Mouse (Mus musculus) erythroblast, embryonic 14.5 days (primary cell): Measurements from ENCODE around the gene Supv3l1. TPM values are rescaled to one million over a fixed set of nuclear protein-coding genes. Genes with fewer than 3 reads are reported as not detected.

ENCODE experiments used
- H3K27me3 ChIP-seq: 2 replicates; pipeline ENCODE4 v1.6.1; 2012; ENCODE audit warnings: inconsistent platforms; ENCODE audit not compliant: control insufficient read depth
- H3K36me3 ChIP-seq: 2 replicates; pipeline ENCODE4 v1.6.1; 2012; ENCODE audit warnings: mild to moderate bottlenecking, inconsistent platforms; ENCODE audit not compliant: control insufficient read depth
- H3K4me1 ChIP-seq: 2 replicates; pipeline ENCODE4 v1.6.1; 2012; ENCODE audit warnings: inconsistent platforms; ENCODE audit not compliant: control insufficient read depth
- H3K4me3 ChIP-seq: replicated peaks from 2 replicates; pipeline ENCODE3; 2012; ENCODE audit warnings: moderate library complexity, mild to moderate bottlenecking, inconsistent platforms
- H3K9me3 ChIP-seq: 2 replicates; pipeline ENCODE4 v1.6.1; 2012; ENCODE audit warnings: low read length, inconsistent platforms, mixed read lengths; ENCODE audit not compliant: control insufficient read depth
- GATA1 ChIP-seq: IDR thresholded peaks from 2 replicates; pipeline ENCODE4 v1.6.1; 2012; ENCODE audit warnings: low read length, inconsistent platforms, mixed read lengths
- TAL1 ChIP-seq: IDR thresholded peaks from 3 replicates; pipeline ENCODE4 v1.6.1; 2012; ENCODE audit warnings: low read length, inconsistent platforms, mixed read lengths
- polyA plus RNA-seq: library from polyadenylated mRNA; stranded (reverse); fragments of >175 nt; gene quantifications from 2 replicates; pipeline ENCODE4 v1.2.3, GENCODE M21; 2012

The Supv3l1 gene
- polyA plus RNA-seq, 1 experiment: 1.4 TPM

DNA sequence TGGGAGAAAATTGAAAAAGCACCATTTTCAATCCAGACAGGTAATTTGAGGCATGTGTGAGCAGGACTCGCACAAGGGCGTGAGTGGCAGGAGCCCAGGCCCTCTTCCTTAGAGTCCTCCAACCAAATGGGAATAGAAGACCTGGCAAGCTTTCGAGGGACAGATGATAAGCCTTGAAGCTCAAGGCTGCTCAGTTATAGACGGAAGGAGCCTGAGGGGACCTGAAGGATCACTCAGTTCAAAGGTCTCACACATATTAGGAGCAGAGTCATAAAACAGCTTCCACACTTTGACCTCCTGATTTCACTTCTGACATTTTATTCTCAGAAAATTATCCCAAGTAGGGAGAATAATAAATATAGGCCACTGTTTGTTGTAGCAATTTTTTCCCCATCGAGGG is 30.1 kb downstream of the Supv3l1 start:
- TF ChIP-seq GATA1 (no peak), TAL1 (no peak)
- Histone ChIP-seq H3K4me1 (no peaks in the 10 kb centered on the region), H3K4me3 (no peak overlapping the region), H3K36me3 (no peaks in the 10 kb centered on the region), H3K9me3 (no peaks in the 10 kb centered on the region), H3K27me3 (no peaks in the 10 kb centered on the region)

DNA sequence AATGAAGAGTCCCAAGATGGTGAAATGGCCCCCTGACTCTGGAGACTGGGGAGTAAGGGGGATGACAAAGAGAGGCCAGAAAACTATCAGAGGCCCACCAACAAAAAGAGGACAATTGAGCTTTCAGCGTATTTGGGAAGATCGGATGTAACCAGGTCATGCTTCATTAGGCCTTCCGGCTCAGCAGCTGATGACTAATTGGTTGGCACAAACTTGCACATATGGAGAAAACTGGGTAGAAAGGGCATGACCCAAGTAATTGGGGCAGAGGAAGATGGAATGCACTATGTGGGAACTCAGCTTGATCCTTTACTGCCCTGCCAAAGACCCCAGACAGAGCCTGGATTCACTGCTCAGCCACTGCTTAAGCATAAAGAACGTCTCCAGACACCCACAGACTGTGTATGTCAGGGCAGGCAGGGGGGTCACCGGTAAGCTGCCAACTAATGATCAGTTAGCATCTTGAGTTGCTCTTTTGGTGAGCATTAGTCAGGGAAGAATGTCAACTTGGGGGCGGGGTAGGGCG is 30.6 kb downstream of the Supv3l1 start:
- no peaks in the 10 kb centered on the region for H3K4me1 ChIP-seq
- no peaks in the 10 kb centered on the region for H3K36me3 ChIP-seq
- TF ChIP-seq GATA1 (no peak), TAL1 (no peak)
- H3K4me3 ChIP-seq: no peak overlapping the region
- no peaks in the 10 kb centered on the region for H3K9me3 ChIP-seq
- H3K27me3 ChIP-seq: no peaks in the 10 kb centered on the region

DNA sequence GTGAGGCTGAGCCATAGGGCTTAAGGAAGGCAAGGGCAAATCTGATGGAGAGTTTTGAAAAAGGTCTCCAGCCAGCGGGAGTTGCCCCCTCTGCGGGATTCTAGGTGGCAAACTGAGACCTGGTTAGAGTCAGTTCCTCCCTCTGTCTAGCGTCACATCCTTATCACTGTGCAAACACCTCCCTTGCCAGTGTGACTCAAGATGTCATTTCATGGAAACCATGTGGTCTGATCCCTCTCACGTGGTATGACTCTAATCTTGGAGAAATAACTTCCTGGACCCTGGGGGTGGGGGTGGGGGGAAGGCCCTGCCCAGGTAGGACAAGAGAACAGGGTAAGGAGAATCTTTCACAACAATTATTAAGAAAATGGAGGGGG is 35.9 kb downstream of the Supv3l1 start:
- no peak for TF ChIP-seq GATA1
- no peak for TF ChIP-seq TAL1
- Histone ChIP-seq H3K4me3 (no peak overlapping the region), H3K36me3 (no peaks in the 10 kb centered on the region), H3K4me1 (peaks cover 8% of the 10 kb centered on the region), H3K27me3 (peaks cover 4% of the 10 kb centered on the region), H3K9me3 (no peaks in the 10 kb centered on the region)

DNA sequence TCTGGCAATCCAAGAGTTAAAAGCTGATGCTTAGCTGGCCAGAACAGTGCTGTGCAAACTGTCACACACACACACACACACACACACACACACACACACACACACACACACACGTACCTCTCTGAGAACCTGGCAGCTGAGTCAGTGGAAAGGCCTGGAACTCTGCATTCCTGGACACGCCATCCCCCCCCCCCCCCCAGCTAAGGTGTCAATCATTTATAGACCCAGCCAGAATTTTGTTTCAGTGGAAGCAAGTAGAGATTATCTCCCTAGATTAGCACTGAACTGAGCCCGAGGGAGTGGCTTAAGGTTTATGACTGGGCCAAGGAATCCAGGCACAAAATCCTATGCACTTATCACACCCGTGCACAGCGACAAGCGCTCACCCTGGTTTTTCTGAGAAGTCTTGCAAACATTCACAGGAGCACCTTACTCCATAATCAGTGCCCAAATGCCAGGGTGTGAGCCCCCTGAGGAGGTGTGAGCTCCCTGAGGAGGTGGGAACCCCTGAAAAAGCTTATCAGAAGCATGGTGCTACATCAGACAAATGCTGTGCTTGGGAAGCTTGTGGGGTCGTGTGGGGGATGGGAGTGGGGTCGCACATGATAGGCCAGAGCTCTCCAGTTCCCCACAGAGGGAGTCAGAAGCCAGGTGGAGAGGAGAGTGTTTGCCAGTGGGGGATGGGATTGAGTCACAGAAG is 36.5 kb downstream of the Supv3l1 start:
- no peaks in the 10 kb centered on the region for H3K9me3 ChIP-seq
- peaks cover 6% of the 10 kb centered on the region for H3K27me3 ChIP-seq
- H3K4me3 ChIP-seq: no peak overlapping the region
- TF ChIP-seq TAL1 (no peak), GATA1 (no peak)
- H3K4me1 ChIP-seq: peaks cover 8% of the 10 kb centered on the region
- no peaks in the 10 kb centered on the region for H3K36me3 ChIP-seq

DNA sequence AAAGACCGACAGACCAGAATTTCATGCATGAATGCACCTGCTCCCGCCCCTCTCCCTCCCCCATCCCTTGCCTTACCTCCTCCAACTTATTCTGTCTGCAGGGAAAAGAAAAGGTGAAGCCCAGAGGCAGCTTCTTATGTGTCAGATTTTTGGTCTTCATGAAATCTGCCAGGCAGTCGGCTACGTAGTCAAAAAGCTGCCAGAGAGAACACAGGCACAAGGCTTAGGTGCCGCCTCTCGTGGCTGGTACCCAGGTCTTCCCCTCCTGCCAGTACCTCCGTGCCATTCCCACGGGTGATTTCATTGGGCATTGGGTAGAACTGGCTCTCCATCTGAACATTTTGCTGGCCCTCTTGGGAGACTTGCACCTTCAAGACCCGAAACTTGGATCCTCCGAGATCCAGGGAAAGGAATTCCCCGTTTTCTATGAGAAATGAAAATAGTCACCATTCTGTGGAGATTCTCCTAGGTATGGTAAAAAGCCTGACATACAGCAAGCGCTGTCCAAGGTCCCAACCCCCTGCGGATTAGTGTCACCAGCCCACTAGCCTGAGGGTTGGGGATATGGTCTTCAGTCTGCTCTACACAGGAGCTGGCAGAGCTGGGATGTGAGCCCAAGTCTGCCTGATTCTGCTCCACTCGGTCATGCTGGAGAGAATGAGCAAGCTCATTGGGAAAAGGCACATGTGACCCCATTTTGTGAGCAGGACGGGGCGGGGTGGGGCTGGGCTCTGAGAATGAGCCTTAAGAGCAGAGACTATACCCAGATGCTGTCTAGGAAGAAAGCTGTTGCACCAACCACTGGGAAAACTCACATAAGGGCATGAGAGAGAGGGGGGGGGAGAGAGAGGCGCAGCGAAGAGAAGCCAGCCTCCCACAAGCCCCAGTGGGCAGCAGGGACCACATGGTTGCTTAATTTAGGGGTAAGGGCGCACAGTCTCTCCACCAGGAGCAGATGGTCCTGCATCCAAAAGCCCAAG is 37.8 kb downstream of the Supv3l1 start:
- Histone ChIP-seq H3K9me3 (no peaks in the 10 kb centered on the region), H3K36me3 (no peaks in the 10 kb centered on the region), H3K4me1 (peaks cover 8% of the 10 kb centered on the region), H3K27me3 (peaks cover 13% of the 10 kb centered on the region), H3K4me3 (no peak overlapping the region)
- TF ChIP-seq GATA1: no peak
- TF ChIP-seq TAL1: no peak

DNA sequence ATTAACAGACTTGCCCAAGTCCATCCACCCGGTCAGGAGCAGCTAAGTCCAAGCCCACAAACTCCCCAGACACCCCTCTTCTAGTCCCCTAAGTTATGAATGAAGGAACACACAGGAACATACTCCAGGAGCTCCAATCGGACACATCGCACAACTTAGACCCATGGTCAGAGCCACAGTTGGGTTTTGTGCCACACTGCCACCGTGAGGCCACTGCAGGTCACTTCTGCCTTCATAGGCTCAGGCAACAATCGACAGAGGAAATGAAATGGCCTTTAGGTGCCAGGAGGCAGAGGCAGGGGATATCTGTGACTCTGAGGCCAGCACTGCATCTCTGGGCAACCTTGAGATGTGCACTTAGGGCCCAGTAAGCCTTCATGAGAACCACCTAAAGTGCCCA is 38.6 kb downstream of the Supv3l1 start:
- Histone ChIP-seq H3K4me1 (peaks cover 8% of the 10 kb centered on the region), H3K27me3 (peaks cover 16% of the 10 kb centered on the region), H3K36me3 (no peaks in the 10 kb centered on the region), H3K4me3 (no peak overlapping the region), H3K9me3 (no peaks in the 10 kb centered on the region)
- TF ChIP-seq TAL1: no peak
- TF ChIP-seq GATA1: no peak

DNA sequence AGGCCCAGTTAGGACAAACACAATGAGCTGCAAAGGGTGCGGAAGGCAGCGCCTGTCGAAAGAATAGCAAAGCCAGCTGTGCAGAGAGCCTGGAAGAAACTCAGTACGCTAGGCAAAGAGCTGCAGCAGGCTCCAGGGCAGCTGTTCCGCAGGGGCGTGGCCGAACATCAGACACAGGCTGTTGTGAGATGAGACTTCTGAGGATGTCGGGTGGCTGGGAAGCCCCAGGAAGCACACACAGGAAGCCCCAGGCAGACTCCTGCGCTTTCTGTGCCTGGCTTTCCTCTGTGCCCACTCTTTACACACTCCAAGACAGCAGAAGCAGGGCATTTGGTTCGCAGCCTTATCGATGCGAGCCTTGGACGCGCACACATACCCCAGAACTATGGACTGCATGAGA is 44.6 kb downstream of the Supv3l1 start:
- Histone ChIP-seq H3K36me3 (no peaks in the 10 kb centered on the region; the same call in 1 of the 2 replicates), H3K4me3 (no peak overlapping the region), H3K4me1 (no peaks in the 10 kb centered on the region), H3K27me3 (peaks cover 26% of the 10 kb centered on the region), H3K9me3 (no peaks in the 10 kb centered on the region)
- TF ChIP-seq TAL1: no peak
- TF ChIP-seq GATA1: no peak

DNA sequence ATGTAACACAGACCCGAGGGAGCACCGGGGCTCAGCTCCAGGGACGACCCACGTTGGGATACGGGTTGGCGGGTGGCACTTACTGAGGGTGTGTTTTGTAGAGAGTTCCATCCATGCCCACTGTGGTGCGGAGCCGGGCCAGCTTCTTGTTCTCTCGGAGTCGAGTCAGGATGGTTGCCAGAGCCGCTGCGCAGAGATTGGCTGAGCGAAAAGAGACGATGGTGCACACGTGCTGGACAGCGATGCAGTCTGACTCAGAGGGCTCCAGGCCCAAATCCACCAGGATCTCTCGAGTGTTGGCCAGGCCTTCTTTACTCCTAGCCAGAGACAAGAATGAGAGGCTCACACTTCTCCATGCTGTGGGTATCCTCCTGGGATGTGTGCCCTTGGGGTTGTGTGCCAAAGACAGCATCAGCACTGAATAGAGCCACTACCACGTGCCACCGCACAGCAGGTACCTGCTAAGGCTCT is 47.9 kb downstream of the Supv3l1 start:
- Histone ChIP-seq H3K4me3 (no peak overlapping the region), H3K9me3 (no peaks in the 10 kb centered on the region), H3K4me1 (no peaks in the 10 kb centered on the region), H3K27me3 (peaks cover 13% of the 10 kb centered on the region), H3K36me3 (no peaks in the 10 kb centered on the region; the same call in 1 of the 2 replicates)
- TF ChIP-seq TAL1 (no peak), GATA1 (no peak)

DNA sequence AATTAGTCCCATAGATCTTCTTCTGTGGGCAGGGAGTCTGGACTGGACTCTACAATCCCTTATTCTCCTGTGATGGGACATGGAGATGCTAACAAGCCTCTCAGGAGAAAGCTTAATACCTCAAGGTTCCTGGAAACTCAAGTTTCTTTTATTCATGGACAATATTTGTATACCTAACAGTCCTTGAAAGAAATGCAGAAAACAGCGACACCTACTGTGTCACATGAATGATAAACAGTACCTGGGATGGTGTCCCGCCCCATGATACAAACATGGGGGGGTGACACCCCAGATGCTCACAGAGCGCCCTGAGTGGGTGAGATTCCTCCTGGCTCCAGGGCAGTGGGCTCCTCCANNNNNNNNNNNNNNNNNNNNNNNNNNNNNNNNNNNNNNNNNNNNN is 66.5 kb downstream of the Supv3l1 start:
- TF ChIP-seq GATA1 (no peak), TAL1 (no peak)
- Histone ChIP-seq H3K27me3 (peaks cover 4% of the 10 kb centered on the region; the same call in 1 of the 2 replicates), H3K4me3 (no peak overlapping the region), H3K9me3 (no peaks in the 10 kb centered on the region), H3K4me1 (peaks cover 5% of the 10 kb centered on the region), H3K36me3 (no peaks in the 10 kb centered on the region; the same call in 1 of the 2 replicates)
